Mouse (Mus musculus): Measurements from ENCODE around the gene Rhd. TPM values are rescaled to one million over a fixed set of nuclear protein-coding genes. Genes with fewer than 3 reads are reported as not detected.

The Rhd gene
- polyA plus RNA-seq, 2 experiments, result 3.6 to 4.1 TPM

GRCm38 (mm10) chr4:134869815-134870375, 5.6 kb downstream of the Rhd start:
- no peak for DNase-seq (ENCODE audit: low spot score)
- Histone ChIP-seq H3K9ac (ENCODE audit: low read depth, low read length, severe bottlenecking) (no peak overlapping the region; the same call in 1 of the 2 replicates), H3K4me3 (replicated peaks; ENCODE audit: low read length) (0 out of 2 replicates have a peak overlapping the region, but pooled peaks have one; percentile 9), H3K36me3 (ENCODE audit: control insufficient read depth, insufficient read depth, low read length) (no peaks in the 10 kb centered on the region), H3K4me2 (replicated peaks; ENCODE audit: low read depth, low read length, severe bottlenecking) (peak overlapping the region; percentile 30), H3K9me3 (ENCODE audit: control insufficient read depth, low read length) (no peaks in the 10 kb centered on the region), H3K4me1 (ENCODE audit: control insufficient read depth, insufficient read depth, low read length) (no peaks in the 10 kb centered on the region), H3K27ac (replicated peaks; ENCODE audit: low read depth, low read length) (no peak overlapping the region), H3K27me3 (ENCODE audit: control insufficient read depth, insufficient read depth, low read length) (peaks cover 17% of the 10 kb centered on the region; the same call in 1 of the 2 replicates)
- ATAC-seq (ENCODE audit: low FRiP score, low read depth), result no peak
- no peak for TF ChIP-seq POLR2A (IDR thresholded peaks at IDR 0.05; ENCODE audit: borderline replicate concordance, extremely low read depth, insufficient read depth, insufficient read length)
- WGBS, result 44% methylated on average over 7 of the region's 7 CpGs

GRCm38 (mm10) chr4:134871477-134871876, 7.1 kb downstream of the Rhd start:
- ATAC-seq (ENCODE audit: low FRiP score, low read depth) (no peak), DNase-seq (ENCODE audit: low spot score) (no peak)
- no peaks in the 10 kb centered on the region for H3K4me1 ChIP-seq (ENCODE audit: control insufficient read depth, insufficient read depth, low read length)
- 32% methylated on average over 4 of the region's 4 CpGs for WGBS
- no peaks in the 10 kb centered on the region for H3K9me3 ChIP-seq (ENCODE audit: control insufficient read depth, low read length)
- no peaks in the 10 kb centered on the region for H3K36me3 ChIP-seq (ENCODE audit: control insufficient read depth, insufficient read depth, low read length)
- H3K4me2 ChIP-seq (replicated peaks; ENCODE audit: low read depth, low read length, severe bottlenecking), result no peak overlapping the region
- no peak for TF ChIP-seq POLR2A (IDR thresholded peaks at IDR 0.05; ENCODE audit: borderline replicate concordance, extremely low read depth, insufficient read depth, insufficient read length)
- no peak overlapping the region for H3K4me3 ChIP-seq (replicated peaks; ENCODE audit: low read length)
- no peak overlapping the region for H3K9ac ChIP-seq (ENCODE audit: low read depth, low read length, severe bottlenecking)
- no peak overlapping the region for H3K27ac ChIP-seq (replicated peaks; ENCODE audit: low read depth, low read length)
- H3K27me3 ChIP-seq (ENCODE audit: control insufficient read depth, insufficient read depth, low read length), result peaks cover 17% of the 10 kb centered on the region; the same call in 1 of the 2 replicates

GRCm38 (mm10) chr4:134871950-134872349, 7.6 kb downstream of the Rhd start:
- H3K27ac ChIP-seq (replicated peaks; ENCODE audit: low read depth, low read length), result no peak overlapping the region
- no peak for ATAC-seq (ENCODE audit: low FRiP score, low read depth)
- peaks cover 17% of the 10 kb centered on the region; the same call in 1 of the 2 replicates for H3K27me3 ChIP-seq (ENCODE audit: control insufficient read depth, insufficient read depth, low read length)
- 24% methylated on average over 2 of the region's 2 CpGs for WGBS
- no peaks in the 10 kb centered on the region for H3K4me1 ChIP-seq (ENCODE audit: control insufficient read depth, insufficient read depth, low read length)
- no peak overlapping the region for H3K4me2 ChIP-seq (replicated peaks; ENCODE audit: low read depth, low read length, severe bottlenecking)
- no peak overlapping the region for H3K4me3 ChIP-seq (replicated peaks; ENCODE audit: low read length)
- H3K9ac ChIP-seq (ENCODE audit: low read depth, low read length, severe bottlenecking), result no peak overlapping the region
- H3K36me3 ChIP-seq (ENCODE audit: control insufficient read depth, insufficient read depth, low read length), result no peaks in the 10 kb centered on the region
- H3K9me3 ChIP-seq (ENCODE audit: control insufficient read depth, low read length), result no peaks in the 10 kb centered on the region
- no peak for TF ChIP-seq POLR2A (IDR thresholded peaks at IDR 0.05; ENCODE audit: borderline replicate concordance, extremely low read depth, insufficient read depth, insufficient read length)
- DNase-seq (ENCODE audit: low spot score), result no peak

- no peak for TF ChIP-seq POLR2A (IDR thresholded peaks at IDR 0.05; ENCODE audit: borderline replicate concordance, extremely low read depth, insufficient read depth, insufficient read length)
- H3K9me3 ChIP-seq (ENCODE audit: control insufficient read depth, low read length), result no peaks in the 10 kb centered on the region
These were observed 11.8 kb downstream of the Rhd start for GRCm38 (mm10) chr4:134876171-134876570.

GRCm38 (mm10) chr4:134879410-134879981, 15.2 kb downstream of the Rhd start:
- WGBS, result 2% methylated on average over 15 of the region's 17 CpGs
- Histone ChIP-seq H3K4me3 (replicated peaks; ENCODE audit: low read length) (peak overlapping the region; percentile 28), H3K27ac (replicated peaks; ENCODE audit: low read depth, low read length) (no peak overlapping the region), H3K36me3 (ENCODE audit: control insufficient read depth, insufficient read depth, low read length) (no peaks in the 10 kb centered on the region), H3K9ac (ENCODE audit: low read depth, low read length, severe bottlenecking) (peak overlapping the region; percentile 29; the same call in 1 of the 2 replicates), H3K27me3 (ENCODE audit: control insufficient read depth, insufficient read depth, low read length) (no peaks in the 10 kb centered on the region), H3K4me1 (ENCODE audit: control insufficient read depth, insufficient read depth, low read length) (no peaks in the 10 kb centered on the region; the same call in 1 of the 2 replicates), H3K9me3 (ENCODE audit: control insufficient read depth, low read length) (no peaks in the 10 kb centered on the region), H3K4me2 (replicated peaks; ENCODE audit: low read depth, low read length, severe bottlenecking) (peak overlapping the region; percentile 49)
- no peak for ATAC-seq (ENCODE audit: low FRiP score, low read depth)
- DNase-seq (ENCODE audit: low spot score), result peak; percentile 70
- no peak for TF ChIP-seq POLR2A (IDR thresholded peaks at IDR 0.05; ENCODE audit: borderline replicate concordance, extremely low read depth, insufficient read depth, insufficient read length)

More at GRCm38 (mm10) chr4:134876171-134876570, 11.8 kb downstream of the Rhd start:
- Histone ChIP-seq H3K4me1 (ENCODE audit: control insufficient read depth, insufficient read depth, low read length) (no peaks in the 10 kb centered on the region; the same call in 1 of the 2 replicates), H3K36me3 (ENCODE audit: control insufficient read depth, insufficient read depth, low read length) (no peaks in the 10 kb centered on the region), H3K27me3 (ENCODE audit: control insufficient read depth, insufficient read depth, low read length) (no peaks in the 10 kb centered on the region), H3K27ac (replicated peaks; ENCODE audit: low read depth, low read length) (no peak overlapping the region), H3K9ac (ENCODE audit: low read depth, low read length, severe bottlenecking) (no peak overlapping the region), H3K4me2 (replicated peaks; ENCODE audit: low read depth, low read length, severe bottlenecking) (no peak overlapping the region), H3K4me3 (replicated peaks; ENCODE audit: low read length) (no peak overlapping the region)
- DNase-seq (ENCODE audit: low spot score) (no peak), ATAC-seq (ENCODE audit: low FRiP score, low read depth) (no peak)
- 83% methylated on average over 9 of the region's 9 CpGs for WGBS
